Mouse (Mus musculus): ENCODE measurements around the gene Alcam.

The Alcam gene

DNA sequence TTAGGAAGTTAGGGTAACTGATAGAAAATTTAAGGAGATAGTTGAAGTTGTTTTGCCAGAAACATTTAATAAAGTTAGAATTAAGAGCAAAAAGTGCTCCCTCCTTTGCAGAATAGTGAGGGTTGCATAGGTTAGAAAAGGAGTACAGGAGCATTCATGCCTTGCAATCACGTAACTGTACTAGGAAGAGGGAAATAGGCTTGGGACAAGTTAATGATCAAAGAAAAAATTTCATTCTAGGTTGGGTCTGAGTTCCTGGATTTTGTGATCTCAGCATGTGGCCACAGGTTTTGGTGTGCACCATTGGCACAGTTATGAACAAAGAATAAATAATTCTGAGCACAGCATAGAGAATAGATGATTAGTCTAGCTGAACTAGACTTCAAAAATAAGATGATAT, 192.1 kb downstream of the Alcam start:
- DNase-seq (ENCODE audit: low spot score in 2 of 2): no peak

DNA sequence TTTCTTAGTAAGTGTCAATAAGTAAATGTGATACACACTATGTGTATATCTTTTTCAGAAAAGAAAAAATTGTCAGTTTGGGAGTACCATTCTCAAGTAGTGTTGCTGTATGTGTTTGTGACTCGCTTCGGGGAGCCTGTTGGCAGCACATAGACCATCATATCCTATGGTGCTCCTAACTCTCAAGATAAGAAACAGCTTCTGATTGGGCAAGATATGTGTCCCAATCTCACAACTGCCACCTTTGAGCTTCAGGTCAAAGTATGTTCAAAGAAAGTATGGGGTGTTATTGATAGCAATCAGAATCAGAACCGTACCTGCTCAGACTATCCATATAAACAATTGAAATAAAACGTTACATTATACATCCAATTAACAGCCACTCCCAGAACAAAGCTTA, 202.9 kb downstream of the Alcam start:
- DNase-seq (ENCODE audit: low spot score in 2 of 2): no peak

DNA sequence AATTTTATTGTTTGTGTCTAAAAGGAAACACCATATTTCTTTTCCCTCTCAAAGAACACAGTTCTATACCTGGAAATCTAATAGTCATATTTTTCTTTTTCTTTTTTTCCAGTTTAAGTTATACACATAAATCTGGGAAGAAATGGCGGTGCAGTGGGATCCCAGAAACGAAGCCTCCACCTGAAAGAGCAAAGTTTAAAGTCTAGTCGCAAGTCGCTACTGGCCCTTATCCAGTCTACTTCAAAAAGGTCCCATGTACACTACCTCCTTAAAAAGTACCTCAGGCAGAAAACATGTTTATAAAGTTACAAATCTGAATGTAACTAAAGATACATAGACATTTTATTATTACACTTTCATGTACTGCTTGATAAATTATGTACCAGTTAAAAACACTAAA, 203.7 kb downstream of the Alcam start:
- no peak for DNase-seq (ENCODE audit: low spot score in 2 of 2)

DNA sequence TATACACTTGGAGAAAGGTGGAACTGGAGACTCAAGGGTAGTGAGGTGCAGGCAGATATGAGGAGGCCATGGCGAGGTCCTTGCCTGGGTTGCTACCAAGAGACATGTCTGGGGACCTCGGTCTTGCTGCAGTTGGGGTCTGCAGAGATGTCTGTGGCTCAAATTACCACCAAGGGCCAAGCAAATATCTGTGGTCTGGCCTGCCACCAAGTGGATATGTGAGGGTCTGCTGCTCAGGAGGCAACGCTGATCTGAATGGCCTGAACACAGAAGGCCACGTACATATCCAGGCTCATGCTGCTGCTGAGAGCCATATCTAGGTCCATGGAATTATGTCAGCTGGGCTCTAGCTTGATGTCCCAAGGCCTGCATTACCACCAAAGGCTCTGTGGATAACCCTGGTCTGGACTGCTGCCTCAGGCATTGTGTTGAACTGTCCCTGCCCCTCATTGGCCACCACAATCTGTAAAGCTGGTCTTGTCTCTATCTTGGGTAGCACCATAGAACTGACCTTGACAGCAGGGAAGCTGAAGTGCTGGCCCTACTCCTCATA, 210.4 kb downstream of the Alcam start:
- DNase-seq (ENCODE audit: low spot score in 2 of 2): no peak

GRCm38 (mm10) chr16:52242144-52242543, 211.7 kb downstream of the Alcam start:
- DNase-seq (ENCODE audit: low spot score in 2 of 2): no peak

- DNase-seq (ENCODE audit: low spot score in 2 of 2): no peak
Measured at GRCm38 (mm10) chr16:52229930-52230329, 223.9 kb downstream of the Alcam start.

DNA sequence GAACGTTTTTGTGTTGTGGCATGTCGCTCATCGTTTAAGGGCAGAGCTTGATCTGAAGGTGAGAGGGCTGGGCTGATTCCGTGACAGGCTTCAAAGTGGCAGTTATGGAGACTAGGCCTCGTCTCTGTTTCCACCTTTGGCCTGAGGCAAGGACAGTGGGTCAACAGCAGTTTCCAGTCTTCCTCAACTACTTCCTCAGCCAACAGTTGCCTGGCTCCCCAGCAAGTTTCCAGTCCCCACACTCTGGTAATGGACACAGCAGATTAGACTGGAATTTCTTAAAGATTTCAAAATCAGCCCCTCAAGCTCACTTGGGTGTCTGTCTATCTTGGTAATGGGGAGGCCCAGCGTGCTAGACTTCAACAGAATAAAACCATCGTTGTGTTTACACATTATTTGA, 224.4 kb downstream of the Alcam start:
- DNase-seq (ENCODE audit: low spot score in 2 of 2): no peak

- no peak for DNase-seq (ENCODE audit: low spot score in 2 of 2)
Measured at GRCm38 (mm10) chr16:52222896-52223295, 231.0 kb downstream of the Alcam start.

GRCm38 (mm10) chr16:52219069-52219468, 234.8 kb downstream of the Alcam start:
- DNase-seq (ENCODE audit: low spot score in 2 of 2): no peak

GRCm38 (mm10) chr16:52210844-52211606, 242.8 kb downstream of the Alcam start:
- no peak for DNase-seq (ENCODE audit: low spot score in 2 of 2)

DNA sequence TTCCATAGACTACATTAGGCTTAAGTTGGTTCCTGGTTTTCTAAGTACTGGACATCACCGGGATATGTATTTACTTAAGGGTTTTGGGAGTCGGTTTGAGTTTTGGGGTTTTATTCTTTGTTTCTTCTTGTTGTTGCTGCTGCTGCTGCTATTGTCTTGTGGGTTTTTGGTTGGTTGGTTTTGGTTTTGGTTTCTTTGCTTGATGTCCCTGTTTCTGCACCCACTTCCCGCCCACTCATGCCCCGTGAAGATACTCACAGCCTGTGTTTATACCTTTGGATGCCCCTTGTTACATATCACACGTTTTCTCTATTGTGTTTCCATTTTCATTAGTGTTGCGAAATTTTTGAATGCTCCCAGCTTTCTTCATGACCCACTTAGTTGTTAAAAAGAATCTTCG, 253.8 kb downstream of the Alcam start:
- no peak for DNase-seq (ENCODE audit: low spot score in 2 of 2)

Measured in frontal cortex, postnatal 10 days (tissue).